Mouse (Mus musculus) midbrain, embryonic 16.5 days (tissue): ENCODE results near the gene Olfr1000. TPM values are rescaled to one million over a fixed set of nuclear protein-coding genes. Genes with fewer than 3 reads are reported as not detected.
A peak's percentile ranks its signal among the peaks of the same experiment; 100 is the strongest.
"Not testable (repeated sequence)": the region's sequence is repeated elsewhere in the genome, so short reads cannot be mapped to it uniquely, and the experiment has no call there.

Experiments
- ATAC-seq: fragments of 200-750 bp; cut with Nextera tagmentation; 2 replicates; pipeline ENCODE4 v1.8.0; 2017; ENCODE audit warnings: moderate TSS enrichment
- H3K27ac ChIP-seq: fragments of 300-500 bp; sonication (generic); 2 replicates; pipeline ENCODE4 v1.5.1; 2014; ENCODE audit warnings: mild to moderate bottlenecking, low read length, mixed read lengths
- H3K27me3 ChIP-seq: fragments of 300-500 bp; sonication (generic); 2 replicates; pipeline ENCODE4 v1.6.1; 2014; ENCODE audit warnings: low read depth, low read length, mixed read lengths; ENCODE audit not compliant: control insufficient read depth, insufficient read depth
- H3K36me3 ChIP-seq: fragments of 300-500 bp; sonication (generic); 2 replicates; pipeline ENCODE4 v1.6.1; 2014; ENCODE audit warnings: mild to moderate bottlenecking, low read length, moderate library complexity, mixed read lengths; ENCODE audit not compliant: control insufficient read depth, insufficient read depth
- H3K4me1 ChIP-seq: fragments of 300-500 bp; sonication (generic); 2 replicates; pipeline ENCODE4 v1.6.1; 2014; ENCODE audit warnings: mild to moderate bottlenecking, low read length, mixed read lengths; ENCODE audit not compliant: control insufficient read depth, insufficient read depth
- H3K4me2 ChIP-seq: fragments of 300-500 bp; sonication (generic); 2 replicates; pipeline ENCODE4 v1.6.1; 2014; ENCODE audit warnings: mild to moderate bottlenecking, low read length, mixed read lengths
- H3K4me3 ChIP-seq: fragments of 300-500 bp; sonication (generic); 2 replicates; pipeline ENCODE4 v1.5.1; 2014; ENCODE audit warnings: low read depth, mild to moderate bottlenecking, low read length, moderate library complexity, mixed read lengths
- H3K9ac ChIP-seq: fragments of 300-500 bp; sonication (generic); 2 replicates; pipeline ENCODE4 v1.6.1; 2014; ENCODE audit warnings: low read depth, low read length, mixed read lengths
- H3K9me3 ChIP-seq: fragments of 300-500 bp; sonication (generic); replicated peaks from 2 replicates; pipeline ENCODE4 v1.6.1; 2014; ENCODE audit warnings: mild to moderate bottlenecking, low read length, mixed read lengths; ENCODE audit not compliant: control insufficient read depth, poor library complexity, severe bottlenecking
- WGBS: fragments of 180-500 bp; shearing (Covaris S2); extraction: QIAGEN DNeasy Blood & Tissue Kit; methylation state at CpG from one replicate; pipeline ENCODE4 v1.1.7; 2014; 5-methylcytosine and 5-hydroxymethylcytosine counted together
- polyA plus RNA-seq: library from polyadenylated mRNA; unstranded; fragments of >200 nt; fragmentation: Nextera tagmentation; extraction: Ambion mirVana; gene quantifications from 2 replicates; pipeline ENCODE4 v1.2.1, GENCODE M21; 2015

The Olfr1000 gene
- not detected in 2 replicates for polyA plus RNA-seq

- Histone ChIP-seq H3K4me3 (no peak within 1 kb of the TSS), H3K27ac (no peak within 1 kb of the TSS), H3K27me3 (no peaks in the 10 kb centered on the region), H3K36me3 (no peaks in the 10 kb centered on the region), H3K4me2 (no peak within 1 kb of the TSS), H3K4me1 (no peaks in the 10 kb centered on the region), H3K9ac (no peak within 1 kb of the TSS), H3K9me3 (no peaks in the 10 kb centered on the region)
- no peak for ATAC-seq
- 84% methylated on average over 1 of the region's 1 CpGs for WGBS
Measured at GRCm38 (mm10) chr2:85611803-85612202, at the start of gene Olfr1000. Gene Olfr1000 (minus strand): TSS chr2:85611903.

GRCm38 (mm10) chr2:85650604-85651003 is 38.9 kb upstream of the Olfr1000 start, which contains the start of gene Olfr1002:
Gene Olfr1002 (minus strand): TSS chr2:85650704.
- Histone ChIP-seq H3K4me3 (no peak within 1 kb of the TSS), H3K4me1 (no peaks in the 10 kb centered on the region), H3K27ac (no peak within 1 kb of the TSS), H3K27me3 (no peaks in the 10 kb centered on the region), H3K36me3 (no peaks in the 10 kb centered on the region), H3K4me2 (no peak within 1 kb of the TSS), H3K9ac (no peak within 1 kb of the TSS), H3K9me3 (no peaks in the 10 kb centered on the region)
- 95% methylated on average over 1 of the region's 1 CpGs for WGBS
- no peak for ATAC-seq

- H3K27ac ChIP-seq, H3K9me3 ChIP-seq, H3K27me3 ChIP-seq, H3K9ac ChIP-seq, ATAC-seq, H3K4me1 ChIP-seq, H3K4me2 ChIP-seq, H3K36me3 ChIP-seq, H3K4me3 ChIP-seq: not testable (repeated sequence)
- 65% methylated on average over 2 of the region's 2 CpGs for WGBS
Measured at GRCm38 (mm10) chr2:85588648-85589047, 23.1 kb downstream of the Olfr1000 start, which contains the start of gene Olfr998. Gene Olfr998 (plus strand): TSS chr2:85588948.

GRCm38 (mm10) chr2:85578915-85579314 is 32.8 kb downstream of the Olfr1000 start, which contains the start of gene Olfr996:
Gene Olfr996 (plus strand): TSS chr2:85579215.
- Histone ChIP-seq H3K27ac (no peak within 1 kb of the TSS), H3K9me3 (no peaks in the 10 kb centered on the region), H3K4me2 (no peak within 1 kb of the TSS), H3K36me3 (no peaks in the 10 kb centered on the region), H3K27me3 (no peaks in the 10 kb centered on the region), H3K4me1 (no peaks in the 10 kb centered on the region), H3K9ac (no peak within 1 kb of the TSS), H3K4me3 (no peak within 1 kb of the TSS)
- no peak for ATAC-seq

GRCm38 (mm10) chr2:85561187-85561586 is 50.5 kb downstream of the Olfr1000 start:
- Histone ChIP-seq H3K27ac (no peak overlapping the region), H3K9me3 (no peaks in the 10 kb centered on the region), H3K4me3 (no peak overlapping the region), H3K27me3 (no peaks in the 10 kb centered on the region), H3K36me3 (no peaks in the 10 kb centered on the region), H3K4me1 (no peaks in the 10 kb centered on the region), H3K9ac (no peak overlapping the region), H3K4me2 (no peak overlapping the region)
- ATAC-seq: peak; percentile 82
- WGBS: 23% methylated on average over 4 of the region's 4 CpGs

- H3K9me3 ChIP-seq: no peaks in the 10 kb centered on the region
- no peak overlapping the region for H3K4me2 ChIP-seq
- no peak overlapping the region for H3K27ac ChIP-seq
- H3K9ac ChIP-seq: no peak overlapping the region
- no peaks in the 10 kb centered on the region for H3K36me3 ChIP-seq
- no peak overlapping the region for H3K4me3 ChIP-seq
- 73% methylated on average over 4 of the region's 4 CpGs for WGBS
- no peaks in the 10 kb centered on the region for H3K27me3 ChIP-seq
- ATAC-seq: no peak
- no peaks in the 10 kb centered on the region for H3K4me1 ChIP-seq
Measured at GRCm38 (mm10) chr2:85560226-85560625, 51.5 kb downstream of the Olfr1000 start.

Other genes with a start within 250 kb of the Olfr1000 start
- gene Olfr988, start 248.7 kb downstream of the Olfr1000 start, polyA plus RNA-seq: not detected in 2 replicates
- gene Olfr992, start 202.4 kb downstream of the Olfr1000 start, polyA plus RNA-seq: not detected in 2 replicates
- gene Olfr993, start 197.0 kb downstream of the Olfr1000 start, polyA plus RNA-seq: not detected in 2 replicates
- not detected in 2 replicates for gene Olfr994, start 175.5 kb downstream of the Olfr1000 start, polyA plus RNA-seq
- gene Olfr995, start 168.3 kb downstream of the Olfr1000 start, polyA plus RNA-seq: not detected in 2 replicates
- 0.26 and 0.28 TPM in 2 replicates for gene 4833423E24Rik, start 92.9 kb downstream of the Olfr1000 start, polyA plus RNA-seq
- gene Olfr996, start 32.7 kb downstream of the Olfr1000 start, polyA plus RNA-seq: not detected in 2 replicates
- gene Olfr998, start 23.0 kb downstream of the Olfr1000 start, polyA plus RNA-seq: not detected in 2 replicates
- gene Olfr1002, start 38.8 kb upstream of the Olfr1000 start, polyA plus RNA-seq: not detected in 2 replicates
- not detected in 2 replicates for gene Olfr154, start 52.6 kb upstream of the Olfr1000 start, polyA plus RNA-seq
- gene Olfr1006, start 66.9 kb upstream of the Olfr1000 start, polyA plus RNA-seq: not detected in 2 replicates
- gene Olfr1008, start 77.5 kb upstream of the Olfr1000 start, polyA plus RNA-seq: not detected in 2 replicates
- gene Olfr1009, start 103.5 kb upstream of the Olfr1000 start, polyA plus RNA-seq: not detected in 2 replicates
- gene Olfr1012, start 150.9 kb upstream of the Olfr1000 start, polyA plus RNA-seq: not detected in 2 replicates
- not detected in 2 replicates for gene Olfr1013, start 155.2 kb upstream of the Olfr1000 start, polyA plus RNA-seq
- not detected in 2 replicates for gene Olfr1014, start 160.8 kb upstream of the Olfr1000 start, polyA plus RNA-seq
- not detected in 2 replicates for gene Olfr1015, start 170.1 kb upstream of the Olfr1000 start, polyA plus RNA-seq
- gene Olfr1016, start 190.6 kb upstream of the Olfr1000 start, polyA plus RNA-seq: not detected in 2 replicates
- gene Olfr1018, start 206.6 kb upstream of the Olfr1000 start, polyA plus RNA-seq: not detected in 2 replicates
- gene Olfr1019, start 233.6 kb upstream of the Olfr1000 start, polyA plus RNA-seq: not detected in 2 replicates
- not detected in 2 replicates for gene Olfr1020, start 235.1 kb upstream of the Olfr1000 start, polyA plus RNA-seq